Mouse (Mus musculus) ES-CJ7 (cell line): Measurements from ENCODE around the gene Rasal1.

Experiments
- DNase-seq: peaks from one replicate; pipeline ENCODE4 v3.0.0; 2011; ENCODE audit warnings: low read depth, low spot score

The Rasal1 gene

GRCm38 (mm10) chr5:120721005-120721404 lies 72.4 kb downstream of the Rasal1 start:
- DNase-seq, result peak; percentile 82

- DNase-seq, result peak; percentile 76
Observed at GRCm38 (mm10) chr5:120725811-120726455, 77.3 kb downstream of the Rasal1 start.
